Mouse (Mus musculus) kidney, embryonic 16.5 days (tissue): ENCODE results near the gene Gucd1. TPM values are rescaled to one million over a fixed set of nuclear protein-coding genes. Genes with fewer than 3 reads are reported as not detected.
A peak's percentile ranks its signal among the peaks of the same experiment; 100 is the strongest.

Source experiments
- ATAC-seq: fragments of 200-750 bp; cut with Nextera tagmentation; 2 replicates; pipeline ENCODE4 v1.8.0; 2017; ENCODE audit warnings: moderate TSS enrichment; ENCODE audit not compliant: low FRiP score, low TSS enrichment
- H3K27ac ChIP-seq: fragments of 300-500 bp; sonication (generic); 2 replicates; pipeline ENCODE4 v1.5.1; 2014; ENCODE audit warnings: low read length
- H3K27me3 ChIP-seq: fragments of 300-500 bp; sonication (generic); 2 replicates; pipeline ENCODE4 v1.6.1; 2014; ENCODE audit warnings: low read length, control low read depth, mixed read lengths; ENCODE audit not compliant: insufficient read depth
- H3K36me3 ChIP-seq: fragments of 300-500 bp; sonication (generic); 2 replicates; pipeline ENCODE4 v1.6.1; 2014; ENCODE audit warnings: low read length, control low read depth, mixed read lengths; ENCODE audit not compliant: insufficient read depth
- H3K4me1 ChIP-seq: fragments of 300-500 bp; sonication (generic); 2 replicates; pipeline ENCODE4 v1.6.1; 2014; ENCODE audit warnings: low read length, control low read depth, mixed read lengths; ENCODE audit not compliant: insufficient read depth
- H3K4me2 ChIP-seq: fragments of 300-500 bp; sonication (generic); replicated peaks from 2 replicates; pipeline ENCODE4 v1.6.1; 2014; ENCODE audit warnings: low read depth, low read length
- H3K4me3 ChIP-seq: fragments of 300-500 bp; sonication (generic); 2 replicates; pipeline ENCODE4 v1.5.1; 2014; ENCODE audit warnings: mild to moderate bottlenecking, low read length
- H3K9ac ChIP-seq: fragments of 300-500 bp; sonication (generic); replicated peaks from 2 replicates; pipeline ENCODE4 v1.6.1; 2014; ENCODE audit warnings: low read length
- H3K9me3 ChIP-seq: fragments of 300-500 bp; sonication (generic); 2 replicates; pipeline ENCODE4 v1.6.1; 2016; ENCODE audit warnings: low read length, control low read depth
- WGBS: fragments of 180-500 bp; shearing (Covaris S2); extraction: QIAGEN DNeasy Blood & Tissue Kit; methylation state at CpG from one replicate; pipeline ENCODE4 v1.1.7; 2014; 5-methylcytosine and 5-hydroxymethylcytosine counted together
- polyA plus RNA-seq: library from polyadenylated mRNA; unstranded; fragments of >200 nt; fragmentation: Nextera tagmentation; extraction: Ambion mirVana; gene quantifications from 2 replicates; pipeline ENCODE4 v1.2.1, GENCODE M21; 2015

Gucd1 gene
- polyA plus RNA-seq, 1 experiment from 2014 or later: 53.4 TPM

DNA sequence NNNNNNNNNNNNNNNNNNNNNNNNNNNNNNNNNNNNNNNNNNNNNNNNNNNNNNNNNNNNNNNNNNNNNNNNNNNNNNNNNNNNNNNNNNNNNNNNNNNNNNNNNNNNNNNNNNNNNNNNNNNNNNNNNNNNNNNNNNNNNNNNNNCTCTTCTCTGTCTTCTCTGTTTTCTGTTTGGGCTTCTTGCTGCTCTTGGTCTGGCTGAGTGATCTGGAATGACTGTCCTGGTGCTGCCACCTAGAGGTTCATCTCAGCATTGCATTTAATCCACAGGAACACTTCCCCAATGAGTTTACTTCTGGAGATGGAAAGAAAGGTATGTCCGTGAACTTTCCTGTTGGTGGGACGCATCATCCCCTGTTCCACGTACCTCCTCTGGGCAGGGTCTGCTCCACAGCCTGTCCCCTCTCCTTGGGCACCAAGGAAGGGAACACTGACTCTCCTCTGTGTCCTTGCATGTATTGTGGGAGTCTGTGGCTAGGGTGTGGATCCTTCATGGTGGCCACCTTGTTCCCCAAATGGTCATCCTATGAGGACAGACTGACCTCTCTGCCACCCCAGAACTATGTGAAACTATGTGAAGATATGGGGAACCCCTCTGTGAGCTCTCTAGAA, 81.1 kb downstream of the Gucd1 start:
- Histone ChIP-seq H3K36me3 (no peaks in the 10 kb centered on the region), H3K4me1 (no peaks in the 10 kb centered on the region), H3K9ac (no peak overlapping the region), H3K27ac (no peak overlapping the region), H3K27me3 (no peaks in the 10 kb centered on the region), H3K4me2 (no peak overlapping the region), H3K9me3 (0 out of 2 replicates have a peak, but pooled peaks cover 1% of the 10 kb centered on the region), H3K4me3 (no peak overlapping the region)
- peak; percentile 66; the same call in 1 of the 2 replicates for ATAC-seq
- WGBS: 17% methylated on average over 3 of the region's 3 CpGs

DNA sequence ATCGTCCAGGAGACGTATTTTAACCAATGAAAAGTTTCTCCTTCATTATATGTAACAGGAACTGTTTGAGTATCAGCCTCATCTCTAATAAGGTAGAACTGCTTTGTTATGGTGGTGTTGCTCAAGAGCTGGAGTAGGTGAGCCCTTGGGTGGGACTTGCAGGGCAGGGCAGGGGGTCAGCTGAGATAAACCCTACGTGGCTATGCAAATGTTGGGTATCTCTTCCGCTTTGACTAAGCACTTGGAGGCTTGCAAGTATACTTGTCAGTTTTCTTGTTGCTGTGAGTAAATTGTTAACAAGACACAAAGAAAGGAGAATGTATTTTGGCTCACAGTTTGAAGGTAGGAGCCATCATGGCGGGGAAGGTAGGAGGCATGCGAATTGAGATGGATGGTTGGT, 87.1 kb downstream of the Gucd1 start:
- no peaks in the 10 kb centered on the region for H3K4me1 ChIP-seq
- WGBS: 90% methylated on average over 6 of the region's 6 CpGs
- no peaks in the 10 kb centered on the region for H3K36me3 ChIP-seq
- H3K4me3 ChIP-seq: no peak overlapping the region
- H3K9me3 ChIP-seq: peaks cover 9% of the 10 kb centered on the region; the same call in 1 of the 2 replicates
- ATAC-seq: no peak
- no peak overlapping the region for H3K27ac ChIP-seq
- H3K4me2 ChIP-seq: no peak overlapping the region
- no peak overlapping the region for H3K9ac ChIP-seq
- H3K27me3 ChIP-seq: no peaks in the 10 kb centered on the region

DNA sequence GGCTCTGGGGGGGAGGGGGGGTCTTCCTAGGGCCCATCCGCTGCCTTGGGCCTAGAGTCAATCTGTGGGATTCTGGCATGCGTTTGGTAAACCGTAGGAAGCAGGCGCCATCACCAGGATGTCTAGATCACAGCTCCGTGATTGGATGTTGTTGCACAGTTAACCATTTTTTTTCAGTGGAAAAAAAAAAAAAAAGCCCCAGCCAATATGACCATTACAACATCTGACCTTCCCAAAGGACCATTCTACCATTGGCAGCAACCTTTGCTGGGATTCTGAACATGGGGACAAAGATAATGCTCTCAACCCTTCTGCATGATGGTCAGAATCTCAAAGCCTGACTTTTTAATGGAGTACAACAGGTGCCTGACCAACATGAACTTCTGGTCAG, 87.6 kb downstream of the Gucd1 start:
- no peak overlapping the region for H3K4me2 ChIP-seq
- H3K9me3 ChIP-seq: peaks cover 9% of the 10 kb centered on the region; the same call in 1 of the 2 replicates
- no peak for ATAC-seq
- H3K27ac ChIP-seq: no peak overlapping the region
- H3K27me3 ChIP-seq: no peaks in the 10 kb centered on the region
- whole genome bisulfite sequencing: 91% methylated on average over 5 of the region's 5 CpGs
- no peak overlapping the region for H3K4me3 ChIP-seq
- no peaks in the 10 kb centered on the region for H3K4me1 ChIP-seq
- H3K36me3 ChIP-seq: no peaks in the 10 kb centered on the region
- H3K9ac ChIP-seq: no peak overlapping the region

DNA sequence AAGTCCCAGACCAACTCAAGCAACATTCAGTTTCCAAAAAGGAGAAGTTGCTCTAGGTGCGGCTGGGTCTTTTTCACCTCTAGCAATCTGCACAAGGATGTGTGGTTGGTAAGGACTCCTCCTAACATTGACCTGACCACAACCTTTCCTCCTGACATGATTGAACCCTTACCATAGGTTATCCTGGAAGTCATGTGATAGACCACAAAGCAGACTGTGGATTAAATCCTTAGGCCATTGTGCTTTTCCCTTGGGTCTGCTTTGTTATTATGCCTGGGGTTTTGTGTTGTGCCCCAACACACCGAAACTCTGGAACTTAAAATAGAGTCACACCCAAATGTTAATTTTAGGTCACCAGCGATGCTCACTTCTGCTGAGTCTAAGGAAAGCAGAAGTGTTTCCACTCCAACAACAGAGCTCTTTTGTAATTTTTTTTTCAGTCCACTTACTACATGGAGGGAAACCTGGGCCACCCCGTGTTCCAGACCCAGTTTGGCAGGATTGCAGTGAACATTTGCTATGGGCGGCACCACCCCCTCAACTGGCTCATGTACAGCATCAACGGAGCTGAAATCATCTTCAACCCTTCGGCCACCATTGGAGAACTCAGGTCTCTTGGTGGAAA, 88.1 kb downstream of the Gucd1 start:
- Histone ChIP-seq H3K36me3 (no peaks in the 10 kb centered on the region), H3K4me3 (no peak overlapping the region), H3K27me3 (no peaks in the 10 kb centered on the region), H3K4me2 (no peak overlapping the region), H3K9me3 (peaks cover 9% of the 10 kb centered on the region; the same call in 1 of the 2 replicates), H3K4me1 (no peaks in the 10 kb centered on the region), H3K27ac (peak overlapping the region; percentile 24; the same call in 1 of the 2 replicates), H3K9ac (no peak overlapping the region)
- 85% methylated on average over 7 of the region's 7 CpGs for WGBS
- no peak for ATAC-seq

DNA sequence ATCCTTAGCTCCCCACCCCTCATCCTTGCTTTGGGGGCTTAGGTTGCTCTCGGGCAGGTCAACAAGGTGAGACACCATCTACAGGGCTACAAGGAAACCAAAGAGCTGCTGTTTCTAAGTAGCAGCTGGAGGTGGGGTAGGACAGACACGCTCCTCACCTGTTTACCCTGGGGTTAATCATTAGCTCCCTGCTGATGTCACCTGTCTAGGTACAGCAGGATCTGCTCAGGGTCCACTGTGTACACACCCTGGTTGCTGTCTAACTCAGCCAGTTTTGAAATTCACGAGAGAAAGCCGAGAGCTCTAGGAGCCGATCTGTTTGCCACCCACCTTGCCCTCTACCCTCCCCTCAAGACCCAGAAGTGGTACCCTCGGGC, 88.8 kb downstream of the Gucd1 start:
- peak; percentile 93 for ATAC-seq
- Histone ChIP-seq H3K36me3 (no peaks in the 10 kb centered on the region), H3K9me3 (peaks cover 9% of the 10 kb centered on the region; the same call in 1 of the 2 replicates), H3K4me1 (no peaks in the 10 kb centered on the region), H3K4me2 (no peak overlapping the region), H3K9ac (no peak overlapping the region), H3K27me3 (no peaks in the 10 kb centered on the region), H3K4me3 (no peak overlapping the region), H3K27ac (peak overlapping the region; percentile 24; the same call in 1 of the 2 replicates)
- WGBS: 68% methylated on average over 6 of the region's 6 CpGs

DNA sequence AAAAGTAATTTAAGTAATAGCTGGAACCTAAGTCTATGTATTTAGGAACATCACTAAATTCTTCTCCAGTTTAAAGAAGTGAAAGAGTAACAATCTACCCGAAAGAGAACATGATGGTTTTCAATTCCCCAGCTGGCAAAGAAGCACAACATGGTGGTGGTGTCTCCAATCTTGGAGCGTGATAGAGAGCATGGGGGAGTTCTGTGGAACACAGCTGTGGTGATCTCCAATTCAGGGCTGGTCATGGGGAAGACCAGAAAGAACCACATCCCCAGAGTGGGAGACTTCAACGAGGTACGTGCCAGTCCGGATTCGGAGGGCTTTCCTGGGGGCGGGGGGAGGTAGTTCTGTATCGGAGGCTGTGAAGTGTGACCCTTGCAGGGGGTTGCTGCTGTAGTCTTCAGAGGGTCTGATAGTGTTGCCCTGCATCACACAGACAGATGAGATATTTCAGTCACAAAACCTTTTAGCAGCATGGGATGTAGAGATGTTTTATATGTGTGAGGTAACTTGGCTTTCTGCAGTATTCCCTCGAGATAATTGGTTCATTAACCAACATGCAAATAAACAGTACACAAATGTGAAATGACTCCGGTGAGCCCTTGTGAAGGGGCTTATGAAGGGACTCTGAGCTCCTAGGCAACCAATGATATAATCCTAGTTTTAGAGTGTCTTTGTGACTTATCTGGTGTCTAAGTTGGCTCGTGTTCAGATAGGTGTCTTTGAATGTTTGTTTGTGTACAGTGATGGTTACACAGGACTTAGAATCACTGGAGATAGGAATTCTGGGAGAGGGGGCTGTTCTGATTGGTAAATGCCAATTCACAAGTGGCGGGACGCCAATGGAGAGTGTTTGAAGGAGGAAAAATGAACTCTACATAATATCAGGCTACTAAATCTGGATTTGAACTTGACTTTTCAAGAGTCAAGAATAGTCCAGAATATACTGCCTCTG, 89.4 kb downstream of the Gucd1 start:
- ATAC-seq: no peak
- Histone ChIP-seq H3K9ac (no peak overlapping the region), H3K4me2 (no peak overlapping the region), H3K27ac (no peak overlapping the region), H3K36me3 (no peaks in the 10 kb centered on the region), H3K4me3 (no peak overlapping the region), H3K27me3 (no peaks in the 10 kb centered on the region), H3K9me3 (peaks cover 9% of the 10 kb centered on the region; the same call in 1 of the 2 replicates), H3K4me1 (no peaks in the 10 kb centered on the region)
- WGBS: 84% methylated on average over 13 of the region's 13 CpGs

DNA sequence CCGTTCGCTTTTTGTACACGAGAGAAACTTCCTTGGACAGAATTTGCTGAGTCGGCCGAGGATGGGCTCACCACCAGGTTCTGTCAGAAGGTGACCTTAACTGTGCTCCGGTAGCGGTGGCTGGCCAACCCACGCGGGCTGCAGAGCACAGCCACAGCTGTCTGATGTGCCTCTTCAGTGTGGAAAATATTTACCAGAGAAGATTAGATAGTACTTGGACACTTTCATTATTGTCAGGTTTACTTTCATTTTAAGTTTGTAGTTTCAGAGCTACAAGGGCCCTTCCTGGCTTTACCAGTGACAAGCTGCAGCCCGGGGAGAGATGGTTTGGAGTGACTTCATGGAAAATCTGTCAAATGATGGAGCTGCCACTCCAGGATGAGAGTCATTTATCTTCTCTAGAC, 93.3 kb downstream of the Gucd1 start:
- ATAC-seq: no peak
- no peak overlapping the region for H3K27ac ChIP-seq
- WGBS: 75% methylated on average over 10 of the region's 10 CpGs
- H3K36me3 ChIP-seq: no peaks in the 10 kb centered on the region
- H3K9ac ChIP-seq: no peak overlapping the region
- no peak overlapping the region for H3K4me2 ChIP-seq
- H3K4me1 ChIP-seq: peaks cover 5% of the 10 kb centered on the region; the same call in 1 of the 2 replicates
- no peaks in the 10 kb centered on the region for H3K27me3 ChIP-seq
- H3K9me3 ChIP-seq: no peaks in the 10 kb centered on the region
- no peak overlapping the region for H3K4me3 ChIP-seq

DNA sequence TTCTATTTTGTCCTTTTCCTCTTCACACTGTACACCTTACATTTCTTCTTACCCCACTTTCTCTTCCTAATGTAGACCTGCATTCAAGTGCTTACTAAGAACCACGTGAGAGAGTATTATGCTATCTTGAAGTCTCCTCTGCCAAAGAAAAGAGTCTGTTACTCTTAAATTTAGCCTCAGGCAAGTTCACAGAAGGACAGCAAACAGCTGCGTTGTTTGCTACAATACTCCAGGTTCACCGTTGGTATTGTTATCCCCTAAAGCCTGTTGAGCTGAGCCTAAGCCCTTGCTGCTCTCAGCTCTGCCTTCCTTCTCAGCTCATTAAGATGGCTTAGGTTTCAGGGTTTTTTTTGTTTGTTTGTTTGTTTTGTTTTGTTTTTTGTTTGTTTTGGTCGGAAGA, 99.0 kb downstream of the Gucd1 start:
- WGBS: 65% methylated on average over 4 of the region's 4 CpGs

DNA sequence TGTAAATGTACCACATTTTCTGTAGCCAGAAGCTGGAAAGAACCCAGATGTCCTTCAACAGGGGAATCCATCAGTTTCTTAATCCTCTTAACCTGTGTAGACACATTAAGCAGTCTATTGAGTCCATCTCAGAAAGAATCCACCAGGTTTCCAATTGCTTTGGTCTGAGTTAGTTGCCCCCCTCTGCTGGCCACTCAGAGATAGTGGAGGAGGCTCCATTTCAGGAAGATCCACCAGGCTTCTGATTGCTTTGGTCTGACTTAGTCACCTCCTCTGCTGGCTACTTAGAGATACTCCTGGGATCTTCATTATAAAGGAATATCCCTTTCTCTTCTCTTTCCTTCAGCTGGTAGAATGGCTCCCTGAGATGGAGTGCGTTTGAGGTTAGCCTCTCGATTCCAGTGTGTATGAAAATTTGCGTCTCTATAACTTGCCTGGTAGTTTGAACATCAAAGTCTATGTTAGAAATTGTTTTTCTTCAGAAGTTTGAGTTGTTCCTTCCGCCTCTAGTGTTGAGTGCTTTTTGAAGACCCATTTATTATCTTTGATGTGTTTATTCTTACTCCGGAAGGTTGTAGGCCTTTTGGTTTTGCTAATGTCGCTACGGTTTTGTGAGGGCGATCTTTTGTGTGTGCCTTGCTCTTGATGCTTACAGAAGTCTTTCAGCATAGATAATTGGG, 100.3 kb downstream of the Gucd1 start:
- no peaks in the 10 kb centered on the region for H3K27me3 ChIP-seq
- H3K9me3 ChIP-seq: no peaks in the 10 kb centered on the region
- WGBS: 91% methylated on average over 8 of the region's 8 CpGs
- H3K9ac ChIP-seq: no peak overlapping the region
- no peaks in the 10 kb centered on the region for H3K36me3 ChIP-seq
- no peak for ATAC-seq
- no peak overlapping the region for H3K27ac ChIP-seq
- H3K4me3 ChIP-seq: no peak overlapping the region
- H3K4me2 ChIP-seq: no peak overlapping the region
- H3K4me1 ChIP-seq: peaks cover 4% of the 10 kb centered on the region; the same call in 1 of the 2 replicates

More for the DNA sequence above, 99.0 kb downstream of the Gucd1 start:
- Histone ChIP-seq H3K4me1 (peaks cover 5% of the 10 kb centered on the region; the same call in 1 of the 2 replicates), H3K36me3 (no peaks in the 10 kb centered on the region), H3K27me3 (no peaks in the 10 kb centered on the region), H3K27ac (no peak overlapping the region), H3K4me3 (no peak overlapping the region), H3K9ac (no peak overlapping the region), H3K4me2 (no peak overlapping the region), H3K9me3 (no peaks in the 10 kb centered on the region)
- no peak for ATAC-seq
